Mouse (Mus musculus) kidney, postnatal 0 days (tissue): ENCODE results near the gene Tdrd1. TPM values are rescaled to one million over a fixed set of nuclear protein-coding genes. Genes with fewer than 3 reads are reported as not detected.

Experiments
- ATAC-seq: fragments of 200-750 bp; cut with Nextera tagmentation; replicated peaks from 2 replicates; pipeline ENCODE4 v1.8.0; 2017; ENCODE audit warnings: low read depth, moderate number of reproducible peaks, moderate TSS enrichment, moderate library complexity; ENCODE audit not compliant: low FRiP score
- DNase-seq: peaks from one replicate; pipeline ENCODE4 v3.0.0-alpha.2; 2016; ENCODE audit warnings: low spot score
- H3K27ac ChIP-seq: fragments of 300-500 bp; sonication (generic); 2 replicates; pipeline ENCODE4 v1.5.1; 2014; ENCODE audit warnings: mild to moderate bottlenecking
- H3K27me3 ChIP-seq: fragments of 300-500 bp; sonication (generic); 2 replicates; pipeline ENCODE4 v1.6.1; 2014; ENCODE audit warnings: low read length, mixed read lengths; ENCODE audit not compliant: insufficient read depth
- H3K36me3 ChIP-seq: fragments of 300-500 bp; sonication (generic); 2 replicates; pipeline ENCODE4 v1.6.1; 2014; ENCODE audit warnings: low read length, mixed read lengths; ENCODE audit not compliant: insufficient read depth
- H3K4me1 ChIP-seq: fragments of 300-500 bp; sonication (generic); replicated peaks from 2 replicates; pipeline ENCODE4 v1.6.1; 2014; ENCODE audit warnings: antibody characterized with exemption, low read length, mixed read lengths; ENCODE audit not compliant: insufficient read depth
- H3K4me2 ChIP-seq: fragments of 300-500 bp; sonication (generic); 2 replicates; pipeline ENCODE4 v1.6.1; 2014; ENCODE audit warnings: mild to moderate bottlenecking, low read length, moderate library complexity, mixed read lengths
- H3K4me3 ChIP-seq: fragments of 300-500 bp; sonication (generic); replicated peaks from 2 replicates; pipeline ENCODE4 v1.5.1; 2014; ENCODE audit warnings: low read depth, low read length
- H3K9ac ChIP-seq: fragments of 300-500 bp; sonication (generic); 2 replicates; pipeline ENCODE4 v1.6.1; 2014; ENCODE audit warnings: low read depth, low read length
- H3K9me3 ChIP-seq: fragments of 300-500 bp; sonication (generic); replicated peaks from 2 replicates; pipeline ENCODE4 v1.6.1; 2016; ENCODE audit warnings: low read length, inconsistent platforms, mixed read lengths
- CTCF ChIP-seq: IDR thresholded peaks from 2 replicates; pipeline ENCODE4 v1.5.1; 2016; ENCODE audit warnings: antibody characterized with exemption, low read depth, mild to moderate bottlenecking, moderate library complexity
- WGBS: fragments of 180-500 bp; shearing (Covaris S2); extraction: QIAGEN DNeasy Blood & Tissue Kit; methylation state at CpG from one replicate; pipeline ENCODE4 v1.1.7; 2014; 5-methylcytosine and 5-hydroxymethylcytosine counted together
- polyA plus RNA-seq: library from polyadenylated mRNA; unstranded; fragments of >200 nt; fragmentation: Nextera tagmentation; extraction: Ambion mirVana; gene quantifications from 2 replicates; pipeline ENCODE4 v1.2.1, GENCODE M21; 2015

The Tdrd1 gene
- polyA plus RNA-seq, 1 experiment from 2014 or later, result 0.58 TPM

GRCm38 (mm10) chr19:56838942-56839706, 13.1 kb downstream of the Tdrd1 start:
- Histone ChIP-seq H3K9me3 (no peaks in the 10 kb centered on the region), H3K27me3 (no peaks in the 10 kb centered on the region), H3K9ac (no peak overlapping the region), H3K4me2 (no peak overlapping the region), H3K36me3 (no peaks in the 10 kb centered on the region), H3K27ac (no peak overlapping the region), H3K4me1 (no peaks in the 10 kb centered on the region), H3K4me3 (no peak overlapping the region)
- WGBS, result 71% methylated on average over 17 of the region's 17 CpGs
- DNase-seq, result no peak
- peak; percentile 18; the same call in 1 of the 2 replicates for TF ChIP-seq CTCF
- no peak for ATAC-seq

- Histone ChIP-seq H3K9ac (no peak overlapping the region), H3K27me3 (no peaks in the 10 kb centered on the region), H3K4me2 (no peak overlapping the region), H3K9me3 (no peaks in the 10 kb centered on the region), H3K4me1 (no peaks in the 10 kb centered on the region), H3K36me3 (no peaks in the 10 kb centered on the region), H3K4me3 (no peak overlapping the region), H3K27ac (no peak overlapping the region)
- TF ChIP-seq CTCF, result no peak
- ATAC-seq (no peak), DNase-seq (no peak)
- 76% methylated on average over 12 of the region's 12 CpGs for WGBS
These were observed 17.0 kb downstream of the Tdrd1 start for GRCm38 (mm10) chr19:56842974-56843373.

- TF ChIP-seq CTCF, result no peak
- no peaks in the 10 kb centered on the region for H3K4me1 ChIP-seq
- no peaks in the 10 kb centered on the region for H3K36me3 ChIP-seq
These were observed 26.6 kb downstream of the Tdrd1 start for GRCm38 (mm10) chr19:56852590-56852989.

GRCm38 (mm10) chr19:56856455-56856854, 30.4 kb downstream of the Tdrd1 start:
- no peak for TF ChIP-seq CTCF
- 23% methylated on average over 5 of the region's 5 CpGs for WGBS
- H3K4me1 ChIP-seq, result no peaks in the 10 kb centered on the region
- ATAC-seq, result no peak
- no peaks in the 10 kb centered on the region for H3K9me3 ChIP-seq
- DNase-seq, result peak; percentile 31
- no peak overlapping the region for H3K4me3 ChIP-seq
- H3K9ac ChIP-seq, result no peak overlapping the region
- no peak overlapping the region for H3K4me2 ChIP-seq
- no peak overlapping the region for H3K27ac ChIP-seq
- H3K36me3 ChIP-seq, result no peaks in the 10 kb centered on the region
- H3K27me3 ChIP-seq, result no peaks in the 10 kb centered on the region

More at GRCm38 (mm10) chr19:56852590-56852989, 26.6 kb downstream of the Tdrd1 start:
- ATAC-seq, result no peak
- no peak overlapping the region for H3K4me2 ChIP-seq
- no peaks in the 10 kb centered on the region for H3K27me3 ChIP-seq
- H3K4me3 ChIP-seq, result no peak overlapping the region
- no peaks in the 10 kb centered on the region for H3K9me3 ChIP-seq
- H3K9ac ChIP-seq, result no peak overlapping the region
- DNase-seq, result no peak
- no peak overlapping the region for H3K27ac ChIP-seq

GRCm38 (mm10) chr19:56867701-56868100, 41.7 kb downstream of the Tdrd1 start:
- Histone ChIP-seq H3K4me2 (no peak overlapping the region), H3K36me3 (no peaks in the 10 kb centered on the region), H3K4me3 (no peak overlapping the region), H3K9me3 (no peaks in the 10 kb centered on the region), H3K4me1 (no peaks in the 10 kb centered on the region), H3K27me3 (peaks cover 6% of the 10 kb centered on the region; the same call in 1 of the 2 replicates), H3K27ac (no peak overlapping the region), H3K9ac (no peak overlapping the region)
- ATAC-seq (no peak), DNase-seq (no peak)
- no peak for TF ChIP-seq CTCF
- WGBS, result 70% methylated on average over 4 of the region's 4 CpGs

GRCm38 (mm10) chr19:56873816-56874600, 48.0 kb downstream of the Tdrd1 start, which contains the start of gene Vwa2:
Vwa2 (plus strand) TSS chr19:56874249.
- TF ChIP-seq CTCF, result no peak
- no peaks in the 10 kb centered on the region for H3K9me3 ChIP-seq
- 3% methylated on average over 71 of the region's 71 CpGs for WGBS
- peaks cover 16% of the 10 kb centered on the region for H3K27me3 ChIP-seq
- no peak within 1 kb of the TSS for H3K27ac ChIP-seq
- H3K4me3 ChIP-seq, result peak within 1 kb of the TSS; percentile 46
- DNase-seq (no peak), ATAC-seq (peak; percentile 70)
- H3K9ac ChIP-seq, result peak within 1 kb of the TSS; percentile 53
- H3K4me1 ChIP-seq, result peaks cover 6% of the 10 kb centered on the region
- H3K36me3 ChIP-seq, result no peaks in the 10 kb centered on the region
- H3K4me2 ChIP-seq, result peak within 1 kb of the TSS; percentile 86
